Mouse (Mus musculus) spleen, postnatal 36 days (tissue): ENCODE data around the gene Megf8.

Experiments used
- DNase-seq, 2 experiments: peaks; one replicate each; pipeline ENCODE4 v3.0.0; 2022; ENCODE audit warnings: low spot score in 2 of 2, mixed read lengths in 1 of 2

Gene Megf8

DNA sequence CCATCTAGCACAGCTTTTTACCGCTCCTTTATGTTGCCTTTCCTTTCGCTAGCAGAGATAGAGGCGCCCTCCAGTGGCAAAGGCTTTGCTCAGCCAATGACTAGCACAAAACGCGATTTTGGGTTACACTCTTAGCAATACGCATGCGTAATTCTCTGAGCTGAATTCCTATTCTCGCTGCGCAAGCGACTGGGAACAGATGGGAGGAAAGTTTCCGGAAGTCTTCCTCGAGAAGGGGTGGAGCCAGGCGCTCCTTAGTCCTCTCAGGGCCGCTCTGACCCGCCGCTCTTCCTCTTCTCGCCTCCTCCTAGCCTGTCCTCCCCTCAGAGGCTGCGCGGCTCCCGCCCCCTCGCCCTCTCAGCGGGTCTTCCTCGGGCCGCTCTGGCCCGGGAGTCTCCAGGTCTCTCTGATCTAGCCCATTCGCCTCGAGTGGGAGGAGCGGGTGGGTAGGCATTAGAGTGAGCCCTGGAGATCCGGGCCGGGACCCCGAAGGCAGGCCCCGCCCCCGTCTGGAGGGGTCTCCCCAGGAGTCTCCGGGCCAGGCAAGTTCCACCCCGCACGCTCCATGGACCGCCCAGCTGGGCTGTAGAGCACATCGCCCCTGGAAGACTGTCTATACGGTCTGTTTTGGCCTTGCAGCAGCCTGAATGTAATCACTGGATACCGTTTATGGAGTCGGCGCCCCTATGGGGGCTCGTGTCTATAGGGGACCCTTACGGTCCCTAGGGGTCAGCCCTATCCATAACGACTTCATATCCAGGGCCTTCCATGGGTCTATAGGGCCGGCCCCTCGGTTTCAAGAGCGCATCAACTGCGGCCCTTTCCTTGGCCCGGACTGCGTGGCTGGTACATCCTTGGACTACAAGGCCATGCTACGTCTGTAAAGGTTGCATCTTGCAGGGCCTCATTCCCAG is at the start of gene Megf8:
TSS of gene Megf8 (plus strand) at position 633 of the 914 bp plus-strand sequence.
- peak; percentile 87 to 91 for DNase-seq

DNA sequence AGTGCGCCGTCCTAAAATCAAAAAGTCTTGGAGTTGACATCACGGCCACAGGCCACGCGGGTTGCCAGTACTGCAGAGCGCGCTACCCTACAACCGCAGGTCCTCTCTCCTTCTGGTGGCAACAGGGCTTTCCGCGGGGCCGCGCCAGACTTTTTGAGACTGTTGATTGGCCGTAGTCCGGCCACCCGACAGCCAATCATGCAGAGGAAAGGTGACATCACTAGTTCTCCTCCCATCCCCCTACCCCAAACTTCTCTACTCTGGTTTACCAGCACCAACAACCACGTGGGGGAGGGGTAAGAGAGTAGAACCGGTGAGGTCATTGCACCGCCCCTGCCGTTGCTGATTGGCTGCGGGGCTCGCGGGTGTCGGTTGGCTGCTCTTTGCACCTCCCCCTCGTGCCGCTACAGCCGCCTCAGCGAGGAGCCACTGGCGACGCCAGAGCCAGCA is 49.6 kb upstream of the Megf8 start, which contains the start of gene Cic:
TSS of gene Cic (plus strand) at position 404 of the 450 bp plus-strand sequence.
- peak; percentile 99 to 100 for DNase-seq

DNA sequence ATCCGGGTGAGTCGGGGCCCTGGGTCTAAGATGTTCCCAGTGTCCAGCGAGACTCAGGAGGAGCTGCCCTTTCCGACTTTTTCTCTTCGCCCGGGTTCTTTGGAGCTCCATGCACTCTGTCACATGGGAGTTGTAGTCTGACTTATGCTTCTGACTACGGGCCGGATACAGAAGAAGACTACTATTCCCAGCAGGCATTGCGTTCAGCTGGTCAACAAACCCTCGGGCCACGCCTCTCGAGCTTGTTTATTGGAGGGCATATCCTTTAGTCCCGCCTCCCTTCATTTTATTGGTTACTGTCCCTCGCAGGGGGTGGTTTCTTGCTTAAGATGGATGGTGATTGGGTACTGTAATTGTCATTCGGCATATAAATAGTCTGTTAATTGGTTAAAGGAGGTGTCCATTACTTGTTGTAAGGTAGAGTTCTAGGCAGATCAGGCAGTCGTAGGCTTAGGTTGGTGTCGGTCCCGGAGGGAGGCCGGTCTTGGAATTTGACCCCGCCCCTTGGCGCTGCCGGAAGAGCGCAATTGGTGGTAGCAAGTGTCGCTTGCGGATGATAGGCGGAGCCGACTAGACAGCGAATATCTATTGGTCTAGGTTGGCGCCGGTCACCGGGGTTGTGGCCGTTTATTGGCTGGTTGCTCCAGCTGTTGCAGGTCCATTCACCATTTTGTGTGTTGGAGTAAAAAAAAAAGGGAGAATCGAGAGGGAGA is 49.1 kb upstream of the Megf8 start:
- DNase-seq: peak; percentile 100

DNA sequence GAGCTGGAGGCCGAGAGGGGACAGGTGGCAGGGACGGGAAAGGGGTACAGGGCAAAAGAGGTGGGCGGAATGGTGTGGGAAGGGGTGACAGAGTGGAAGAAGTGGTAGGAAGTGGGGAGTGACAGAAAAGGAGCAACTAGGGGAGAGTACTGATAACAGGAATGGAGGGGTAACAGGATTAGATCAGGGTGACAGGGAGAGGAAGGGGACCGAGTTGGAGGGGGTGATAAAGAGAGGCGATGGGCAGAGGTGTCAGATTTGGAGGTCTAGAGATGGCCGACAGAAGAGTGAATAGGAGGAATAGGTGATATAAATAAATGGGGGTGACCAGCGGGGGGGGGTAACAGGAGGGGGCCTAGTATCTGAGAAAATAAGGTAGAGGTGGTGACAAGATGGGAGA is 48.4 kb upstream of the Megf8 start:
- DNase-seq: no peak

DNA sequence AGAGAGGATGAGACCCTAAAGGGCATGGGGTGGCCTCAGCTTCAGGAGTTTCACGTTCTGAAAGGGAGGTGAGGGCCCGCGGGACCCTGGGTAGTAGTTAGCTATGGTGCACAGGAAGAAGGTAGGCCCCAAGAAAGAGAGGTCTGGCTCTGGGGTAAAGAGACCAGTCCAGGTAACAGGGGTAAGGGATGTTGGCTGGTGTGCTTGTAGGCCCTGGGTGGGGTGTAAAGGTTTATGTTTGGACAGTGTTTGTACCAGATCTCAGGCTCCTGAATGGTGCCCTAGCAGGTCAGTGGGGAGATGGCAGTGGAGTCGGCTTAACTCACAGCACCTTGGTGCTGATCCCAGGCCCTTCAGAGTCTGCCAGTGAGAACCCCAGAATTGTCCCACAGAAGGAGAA is 47.9 kb upstream of the Megf8 start:
- DNase-seq: peak in 1 of 2 experiments; percentile 21

DNA sequence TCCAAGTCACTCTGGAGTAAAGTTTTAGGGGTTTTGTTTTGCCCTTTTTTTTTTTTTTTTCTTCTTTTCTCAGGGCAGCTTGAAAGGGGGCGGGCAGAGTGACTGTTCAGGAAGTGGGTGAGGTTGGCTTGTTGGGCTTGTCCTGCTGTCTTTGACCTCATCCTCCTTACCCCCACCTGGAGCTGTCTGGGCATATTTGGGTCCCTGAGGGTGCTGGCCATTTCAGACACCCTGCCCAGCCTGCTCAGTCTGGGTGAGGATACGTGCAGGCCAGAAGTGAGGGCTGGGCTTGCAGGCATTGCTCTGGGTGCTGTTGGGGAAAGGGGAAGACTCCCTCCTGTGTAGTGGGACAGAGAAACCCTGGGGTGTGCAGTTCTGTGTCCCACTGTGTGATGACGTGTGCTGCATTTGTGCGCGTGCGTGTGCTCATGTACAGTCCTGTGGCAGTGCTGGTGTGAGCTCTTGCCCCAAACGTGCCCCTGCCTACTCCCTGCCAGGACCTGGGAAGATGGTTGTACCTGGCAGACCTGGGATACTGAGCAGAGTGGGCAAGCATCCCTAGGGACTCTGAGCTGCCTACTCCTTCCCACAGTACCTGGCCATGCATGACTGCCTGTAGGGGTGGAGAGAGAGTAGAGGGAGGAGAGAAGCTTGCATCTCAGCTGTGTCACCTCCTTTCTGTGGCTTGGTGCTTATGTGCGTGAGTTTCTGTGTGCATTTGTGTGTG is 47.3 kb upstream of the Megf8 start:
- peak in 1 of 2 experiments; percentile 54 for DNase-seq

DNA sequence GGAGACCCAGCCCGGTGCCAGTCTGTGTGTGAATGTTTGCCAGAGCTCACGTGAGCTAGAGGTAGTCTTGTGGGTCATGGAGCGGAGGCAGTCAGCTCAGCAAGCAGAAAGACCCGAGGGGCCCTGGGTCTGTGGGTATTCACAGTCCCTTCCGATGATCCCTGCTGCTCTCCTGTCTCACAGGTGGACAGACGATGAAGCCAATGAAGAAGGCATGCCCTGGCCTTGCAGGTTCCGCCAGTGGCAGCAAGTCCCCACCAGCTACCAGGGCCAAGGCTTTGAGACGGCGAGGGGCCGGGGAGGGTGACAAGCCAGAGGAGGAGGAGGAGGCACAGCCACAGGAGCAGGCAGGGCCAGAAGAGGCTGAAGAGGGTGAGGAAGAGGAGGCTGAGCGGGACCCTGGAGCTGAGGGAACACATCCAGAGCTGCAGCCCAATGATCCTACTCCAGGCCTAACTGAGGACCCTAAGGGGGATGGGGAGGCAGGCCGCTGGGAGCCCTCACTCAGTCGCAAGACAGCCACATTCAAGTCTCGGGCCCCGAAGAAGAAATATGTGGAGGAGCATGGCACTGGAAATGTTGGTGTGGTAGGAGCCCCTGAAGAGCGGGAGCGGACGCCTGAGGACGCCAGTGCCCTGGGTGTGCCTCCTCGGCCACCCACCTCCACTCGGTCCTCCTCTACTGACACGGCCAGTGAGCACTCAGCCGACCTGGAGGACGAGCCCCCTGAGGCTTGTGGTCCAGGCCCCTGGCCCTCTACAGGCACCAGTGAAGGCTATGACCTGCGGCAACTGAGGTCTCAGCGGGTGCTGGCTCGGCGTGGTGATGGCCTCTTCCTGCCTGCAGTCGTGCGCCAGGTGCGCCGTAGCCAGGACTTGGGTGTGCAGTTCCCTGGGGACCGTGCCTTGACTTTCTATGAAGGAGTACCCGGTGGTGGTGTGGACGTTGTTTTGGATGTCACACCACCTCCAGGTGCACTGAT is 46.0 kb upstream of the Megf8 start:
- peak in 1 of 2 experiments; percentile 7 for DNase-seq

DNA sequence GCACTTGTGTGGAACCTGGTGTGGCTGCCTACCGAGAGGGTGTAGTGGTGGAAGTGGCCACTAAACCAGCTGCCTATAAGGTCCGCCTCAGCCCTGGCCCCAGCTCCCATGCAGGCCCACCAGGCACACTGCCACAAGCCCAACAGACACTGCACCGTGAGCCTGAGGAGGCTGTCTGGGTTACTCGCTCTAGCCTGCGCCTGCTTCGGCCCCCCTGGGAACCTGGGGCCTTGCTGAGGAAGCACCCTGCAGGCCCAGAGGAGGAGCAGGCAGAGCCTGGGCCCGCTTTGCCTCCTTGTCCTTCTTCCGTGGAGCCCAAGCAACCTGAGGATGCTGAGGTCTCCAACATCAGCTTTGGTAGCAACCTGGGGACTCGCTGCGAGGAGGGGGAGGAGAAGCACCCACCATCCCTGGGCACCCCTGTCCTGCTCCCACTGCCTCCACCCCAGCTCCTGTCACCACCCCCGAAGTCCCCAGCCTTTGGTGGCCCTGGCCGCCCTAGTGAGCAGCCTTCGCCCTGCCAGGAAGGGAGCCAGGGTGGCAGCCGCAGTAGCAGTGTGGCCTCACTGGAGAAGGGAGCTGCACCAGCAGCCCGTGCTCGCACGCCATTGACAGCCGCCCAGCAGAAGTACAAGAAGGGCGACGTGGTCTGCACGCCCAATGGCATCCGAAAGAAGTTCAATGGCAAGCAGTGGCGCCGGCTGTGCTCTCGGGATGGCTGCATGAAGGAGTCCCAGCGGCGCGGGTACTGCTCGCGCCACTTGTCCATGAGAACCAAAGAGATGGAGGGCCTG is 45.1 kb upstream of the Megf8 start:
- DNase-seq: no peak

DNA sequence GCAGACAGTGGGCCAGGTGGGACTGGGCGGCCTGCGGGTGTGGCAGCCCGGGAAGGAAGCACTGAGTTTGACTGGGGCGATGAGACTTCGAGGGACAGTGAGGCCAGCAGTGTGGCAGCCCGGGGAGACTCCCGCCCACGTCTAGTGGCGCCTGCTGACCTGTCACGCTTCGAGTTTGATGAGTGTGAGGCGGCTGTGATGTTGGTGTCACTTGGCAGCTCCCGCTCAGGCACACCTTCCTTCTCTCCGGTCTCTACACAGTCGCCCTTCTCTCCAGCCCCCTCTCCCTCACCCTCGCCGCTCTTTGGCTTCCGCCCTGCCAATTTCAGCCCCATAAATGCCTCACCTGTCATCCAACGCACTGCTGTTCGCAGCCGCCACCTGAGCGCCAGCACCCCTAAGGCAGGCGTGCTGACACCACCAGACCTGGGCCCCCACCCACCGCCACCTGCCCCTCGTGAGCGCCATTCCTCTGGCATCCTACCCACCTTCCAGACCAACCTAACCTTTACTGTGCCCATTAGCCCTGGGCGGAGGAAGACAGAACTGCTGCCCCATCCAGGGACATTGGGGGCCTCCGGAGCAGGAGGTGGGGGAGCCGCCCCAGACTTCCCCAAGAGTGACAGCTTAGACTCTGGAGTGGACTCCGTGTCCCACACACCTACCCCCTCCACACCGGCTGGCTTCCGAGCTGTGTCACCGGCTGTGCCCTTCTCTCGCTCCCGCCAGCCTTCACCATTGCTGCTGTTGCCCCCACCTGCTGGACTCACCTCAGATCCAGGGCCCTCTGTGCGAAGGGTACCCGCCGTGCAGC is 44.3 kb upstream of the Megf8 start:
- no peak for DNase-seq

DNA sequence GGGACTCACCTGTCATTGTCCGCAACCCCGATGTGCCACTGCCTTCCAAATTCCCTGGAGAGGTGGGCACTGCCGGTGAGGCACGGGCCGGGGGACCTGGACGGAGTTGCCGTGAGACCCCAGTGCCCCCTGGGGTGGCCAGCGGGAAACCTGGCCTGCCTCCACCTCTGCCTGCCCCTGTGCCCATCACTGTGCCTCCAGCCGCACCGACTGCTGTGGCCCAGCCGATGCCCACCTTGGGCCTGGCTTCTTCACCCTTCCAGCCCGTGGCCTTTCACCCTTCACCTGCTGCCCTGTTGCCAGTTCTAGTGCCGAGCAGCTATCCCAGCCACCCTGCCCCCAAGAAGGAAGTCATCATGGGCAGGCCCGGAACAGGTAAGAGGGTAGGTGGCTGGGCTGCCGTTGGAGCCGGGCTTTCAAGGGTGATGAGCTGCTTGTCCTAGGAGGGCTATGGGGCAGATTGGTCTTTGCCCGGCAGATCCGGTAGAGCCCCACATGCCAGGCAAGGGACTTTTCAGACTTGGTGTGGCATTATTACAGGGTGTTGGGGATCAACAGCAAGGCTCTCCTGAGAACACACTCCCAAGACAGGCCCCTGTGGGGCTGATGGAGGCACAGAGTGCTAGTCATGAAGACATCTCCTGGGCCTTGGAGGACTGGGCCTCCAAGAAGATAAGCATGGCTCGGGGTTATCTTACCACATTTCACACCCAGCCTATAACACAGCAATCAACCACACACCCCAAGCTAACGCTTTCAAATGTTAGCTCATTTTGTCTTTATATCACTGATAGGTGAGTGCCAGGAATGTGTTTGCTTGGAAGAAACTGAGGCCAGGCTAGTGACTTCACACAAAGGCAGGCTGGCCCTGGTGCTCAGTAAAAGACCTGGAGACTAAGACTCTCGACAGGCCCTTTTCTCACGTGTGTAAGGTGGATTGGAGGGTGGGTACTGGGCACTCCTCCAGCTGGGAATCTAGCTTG is 43.4 kb upstream of the Megf8 start:
- DNase-seq: peak in 1 of 2 experiments; percentile 28

DNA sequence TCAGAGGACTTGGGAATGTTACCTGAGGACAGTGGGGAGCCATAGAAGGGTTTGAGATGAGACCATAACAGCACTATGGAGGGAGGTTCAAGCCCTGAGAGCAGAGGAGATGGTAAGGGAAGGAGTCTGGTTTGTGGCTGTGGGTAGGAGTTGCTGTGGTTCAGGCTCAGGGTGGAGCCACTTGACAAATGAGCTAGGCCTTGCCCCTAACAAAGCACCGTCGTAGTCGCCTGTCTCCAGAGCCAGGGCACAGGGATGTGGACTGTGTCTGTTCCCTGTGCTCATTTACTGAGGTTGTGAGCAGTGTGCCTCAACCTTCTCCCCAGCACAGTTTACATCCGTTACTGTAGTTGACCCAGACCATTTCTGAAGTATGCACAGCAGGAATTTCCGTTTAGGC is 42.4 kb upstream of the Megf8 start:
- DNase-seq: peak in 1 of 2 experiments; percentile 38

DNA sequence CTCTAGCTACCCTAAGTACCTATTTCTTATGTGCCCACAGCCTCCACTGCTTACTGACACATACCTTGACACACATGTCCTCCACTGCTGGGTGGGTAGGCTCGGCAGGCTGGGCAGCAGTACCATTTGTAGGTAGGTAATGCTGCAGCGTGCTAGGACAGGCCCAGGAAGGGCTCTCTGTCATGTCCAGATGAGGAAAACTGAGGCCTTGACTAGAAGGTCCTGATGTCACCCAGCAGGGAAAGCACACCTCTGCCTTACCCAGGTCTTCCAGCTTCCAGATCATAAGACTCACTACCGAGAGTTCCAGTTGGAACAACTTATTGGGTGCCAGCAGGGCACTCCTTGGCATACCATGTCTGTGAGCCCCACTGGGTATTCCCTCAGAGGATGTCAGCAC is 42.0 kb upstream of the Megf8 start:
- DNase-seq: no peak

DNA sequence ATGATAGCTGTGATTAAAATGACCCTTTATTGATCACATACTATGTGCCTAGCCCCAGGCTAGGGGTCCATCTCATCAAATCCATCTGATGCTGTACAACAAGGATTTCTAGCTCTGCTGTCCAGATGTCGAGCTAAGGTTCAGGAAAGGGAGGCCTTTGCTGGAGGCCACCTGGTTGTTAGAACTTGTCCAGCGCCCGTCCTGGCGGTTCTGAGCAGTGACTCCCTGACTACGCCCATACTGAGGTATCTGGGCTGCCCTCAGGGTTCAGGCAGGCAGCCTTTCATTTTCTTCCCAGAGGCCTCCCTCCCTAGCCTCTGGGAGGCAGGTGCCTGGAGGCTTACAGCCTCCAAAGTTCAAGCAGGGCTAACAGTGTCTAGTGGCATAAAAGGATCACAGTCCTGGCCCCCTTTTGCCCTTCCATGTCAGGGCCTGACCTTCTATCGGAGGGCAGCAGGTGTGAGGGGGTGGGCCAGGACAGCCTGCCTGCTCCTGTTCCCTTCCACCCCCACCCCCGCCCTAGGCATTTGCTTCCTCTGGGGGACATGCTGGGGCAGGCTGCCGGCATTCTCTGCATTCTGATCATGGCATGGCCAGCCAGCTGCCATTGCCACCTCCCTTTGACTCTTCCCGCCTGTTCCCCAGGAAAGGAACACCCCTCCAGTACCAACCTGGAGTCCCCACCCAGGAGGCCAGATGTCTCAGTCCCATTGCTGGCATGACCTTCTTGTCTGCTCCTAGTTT is 41.2 kb upstream of the Megf8 start:
- no peak for DNase-seq

DNA sequence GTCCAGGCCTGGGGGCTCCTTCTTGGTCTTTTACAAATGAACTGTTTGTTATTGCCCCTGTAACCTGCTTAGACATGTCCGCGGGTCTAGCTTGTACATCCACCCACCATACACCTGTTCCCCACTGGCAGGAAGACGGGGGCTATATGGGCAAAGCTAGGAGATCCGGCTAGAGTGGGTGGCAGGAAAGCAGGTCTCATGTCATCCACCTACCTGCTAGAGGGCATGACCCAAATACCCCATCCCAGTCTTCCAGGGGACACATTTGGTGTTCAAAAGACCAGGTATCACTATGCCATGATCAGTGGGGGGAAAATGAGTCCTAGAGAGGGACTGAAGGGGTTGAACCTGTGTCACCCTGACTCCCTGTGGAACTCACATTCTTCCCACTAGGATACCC is 39.6 kb upstream of the Megf8 start:
- DNase-seq: peak in 1 of 2 experiments; percentile 6

DNA sequence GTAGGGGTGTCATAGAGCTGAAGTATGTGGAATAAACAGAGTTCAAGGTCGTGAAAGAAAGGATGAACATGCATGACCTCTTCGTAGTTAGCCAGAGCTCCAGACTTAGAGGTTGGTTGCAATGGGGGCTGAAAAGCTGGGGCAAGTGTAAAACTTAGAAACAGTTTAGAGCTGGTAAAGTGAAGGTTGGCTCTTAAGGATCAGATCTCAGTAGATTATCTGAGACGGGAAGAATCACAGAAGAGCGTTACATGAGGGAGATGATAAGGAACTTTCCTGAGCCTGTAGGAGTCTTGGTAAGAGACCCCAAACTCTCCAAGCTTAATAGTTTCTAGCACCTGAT is 39.0 kb upstream of the Megf8 start:
- peak in 1 of 2 experiments; percentile 5 for DNase-seq

DNA sequence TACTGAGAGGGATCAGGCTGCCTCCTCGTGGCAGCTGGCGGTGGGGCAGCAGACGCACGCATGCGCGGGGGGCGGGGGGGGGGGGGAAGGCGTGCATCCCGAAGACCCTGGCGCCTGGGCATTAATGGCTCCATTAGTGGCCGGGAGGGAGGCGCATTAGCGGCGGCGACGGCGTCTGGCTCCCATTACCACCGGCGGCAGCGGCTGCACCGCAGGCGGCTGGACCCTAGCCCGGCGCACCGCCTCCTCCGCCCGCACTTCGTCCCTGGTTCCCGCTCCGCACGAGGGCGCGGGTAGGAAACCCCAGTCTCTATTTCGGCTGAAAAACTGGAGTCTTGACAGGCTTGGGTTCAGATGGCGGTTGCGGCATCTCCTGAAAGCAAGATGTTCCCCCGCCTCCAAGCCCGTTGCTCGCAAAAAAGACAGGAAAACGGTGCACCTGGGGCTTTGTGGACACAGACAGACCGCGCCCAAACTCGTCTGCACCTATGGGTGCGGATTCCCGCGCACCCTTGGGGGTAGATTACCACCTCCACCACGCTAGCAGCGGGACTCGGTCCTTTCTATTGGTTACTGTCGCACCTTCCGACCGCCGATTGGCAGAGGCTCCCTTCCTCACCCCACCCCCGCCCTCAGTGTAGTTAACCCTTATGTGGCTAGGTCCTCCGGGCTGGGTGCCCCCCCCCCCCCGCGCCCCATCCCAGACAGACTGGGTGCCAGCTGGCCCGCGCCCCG is 38.5 kb upstream of the Megf8 start:
- DNase-seq: peak; percentile 93 to 94
